Mouse (Mus musculus): ENCODE results near the gene Adam30. TPM values are rescaled to one million over a fixed set of nuclear protein-coding genes. Genes with fewer than 3 reads are reported as not detected.

Adam30 gene
- total RNA-seq, 4 experiments from 2014 or later = not detected

DNA sequence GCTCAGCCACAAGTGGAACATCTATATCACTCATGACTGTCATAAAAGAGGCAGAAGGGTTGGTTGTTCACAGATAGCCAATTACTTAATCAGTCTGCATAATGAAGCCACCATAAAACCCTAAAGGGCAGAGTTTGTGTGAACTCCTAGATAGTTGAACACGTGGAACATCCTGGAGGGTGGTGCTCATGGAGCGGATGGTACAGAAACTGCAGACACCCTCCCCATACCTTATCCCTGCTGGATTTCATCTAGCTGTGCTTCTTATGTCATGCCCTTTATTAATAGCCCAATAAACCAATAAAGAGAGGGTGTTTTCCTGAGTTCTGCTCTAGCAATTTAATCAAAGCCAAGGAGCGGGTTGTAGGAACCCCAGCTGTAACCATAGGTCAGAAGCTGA lies 27.3 kb downstream of the Adam30 start:
- no peak for DNase-seq (ENCODE audit: low spot score)

- no peak for DNase-seq (ENCODE audit: low spot score)
Observed at GRCm38 (mm10) chr3:98197711-98198532, 37.5 kb downstream of the Adam30 start.

DNA sequence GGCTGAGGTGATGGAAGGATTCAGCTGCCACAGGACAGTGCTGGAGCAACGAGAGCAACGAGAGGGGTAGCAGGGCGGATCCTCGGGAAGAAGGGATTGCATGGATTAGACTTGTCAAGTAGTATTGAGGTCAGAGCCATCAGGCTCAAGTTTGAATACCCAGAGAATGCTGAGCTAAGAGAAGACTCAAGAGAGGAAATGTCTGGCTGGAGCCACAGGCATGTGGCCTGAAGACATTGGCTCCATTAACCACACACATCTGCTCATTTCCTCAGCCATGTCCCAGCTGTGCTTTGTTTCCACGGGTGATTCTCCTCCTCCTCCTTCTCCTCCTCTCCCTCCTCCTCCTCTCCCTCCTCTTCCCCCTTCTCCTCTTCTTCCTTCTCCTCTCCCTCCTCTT lies 39.3 kb downstream of the Adam30 start:
- peak; percentile 38 for DNase-seq (ENCODE audit: low spot score)

GRCm38 (mm10) chr3:98203282-98203681 lies 42.9 kb downstream of the Adam30 start:
- DNase-seq (ENCODE audit: low spot score) = no peak

- DNase-seq (ENCODE audit: low spot score) = no peak
Observed at GRCm38 (mm10) chr3:98206977-98207376, 46.5 kb downstream of the Adam30 start.

- DNase-seq (ENCODE audit: low spot score) = no peak
Observed at GRCm38 (mm10) chr3:98209161-98209560, 48.7 kb downstream of the Adam30 start.

GRCm38 (mm10) chr3:98210860-98211259 lies 50.4 kb downstream of the Adam30 start:
- no peak for DNase-seq (ENCODE audit: low spot score)

GRCm38 (mm10) chr3:98211301-98212081 lies 51.1 kb downstream of the Adam30 start:
- DNase-seq (ENCODE audit: low spot score) = no peak

Other genes with a start within 250 kb of the Adam30 start
- gene Notch2, start 147.1 kb upstream of the Adam30 start, total RNA-seq (2022) = 10 to 100 TPM; 15.1 to 20.0 (median 15.4) TPM
- not detected for gene Reg4, start 61.5 kb downstream of the Adam30 start, total RNA-seq (2022)
- gene Hmgcs2, start 119.8 kb downstream of the Adam30 start, total RNA-seq (2022) = 10 to 100 TPM in 1 of 4 experiments, 1 to 10 TPM in 3; 7.5 to 13.9 (median 9.0) TPM
- gene Phgdh, start 179.4 kb downstream of the Adam30 start, total RNA-seq (2022) = 1 to 10 TPM; 1.1 to 1.8 (median 1.5) TPM
- gene Zfp697, start 221.8 kb downstream of the Adam30 start, total RNA-seq (2022) = 1 to 10 TPM; 6.9 to 8.7 (median 7.4) TPM